Mouse (Mus musculus) MEL (cell line): ENCODE measurements at regions not wholly inside any gene's neighbourhood (a gene's known extent, or its start where the extent isn't known, plus 50 kb on each side); places are given as distances from the start of the nearest gene placed in this dataset.

ENCODE experiments used
- DNase-seq: peaks from one replicate; pipeline ENCODE4 v3.0.0; 2011; ENCODE audit warnings: low read depth, low spot score
- H3K27ac ChIP-seq: 2 replicates; pipeline ENCODE4 v1.5.1; 2012; ENCODE audit warnings: low read depth, mild to moderate bottlenecking, control low read depth, low read length, moderate library complexity; ENCODE audit not compliant: control insufficient read depth
- H3K27me3 ChIP-seq, 2 experiments: fragments of 150-350 bp in 1 of 2; sonication (generic) in 1 of 2; 2 replicates each; pipeline ENCODE4 v1.6.1; 2012; ENCODE audit warnings: low read length in 2 of 2, mild to moderate bottlenecking in 2 of 2, improper control_type of control experiment in 1 of 2, moderate library complexity in 1 of 2; ENCODE audit not compliant: insufficient read depth in 2 of 2, control insufficient read depth in 1 of 2
- H3K36me3 ChIP-seq, 2 experiments: 2 replicates each; pipeline ENCODE4 v1.6.1; 2012 to 2014; ENCODE audit warnings: low read length in 2 of 2, improper control_type of control experiment in 1 of 2, inconsistent platforms in 1 of 2, mild to moderate bottlenecking in 1 of 2; ENCODE audit not compliant: insufficient read depth in 2 of 2, control insufficient read depth in 1 of 2
- H3K4me1 ChIP-seq, 2 experiments: fragments of 150-350 bp in 1 of 2; sonication (generic) in 1 of 2; 2 replicates each; pipeline ENCODE4 v1.6.1; 2012; ENCODE audit warnings: low read length in 2 of 2, improper control_type of control experiment in 1 of 2, mild to moderate bottlenecking in 1 of 2; ENCODE audit not compliant: insufficient read depth in 2 of 2, control insufficient read depth in 1 of 2
- H3K4me3 ChIP-seq, 2 experiments: fragments of 150-350 bp in 1 of 2; sonication (generic) in 1 of 2; 2 replicates each; pipeline ENCODE4 v1.5.1; 2012; ENCODE audit warnings: low read depth in 2 of 2, low read length in 2 of 2, mild to moderate bottlenecking in 2 of 2, moderate library complexity in 2 of 2, control low read depth in 1 of 2, improper control_type of control experiment in 1 of 2; ENCODE audit not compliant: control insufficient read depth in 1 of 2, insufficient read depth in 1 of 2
- H3K79me2 ChIP-seq: 2 replicates; pipeline ENCODE4 v1.6.1; 2012; ENCODE audit warnings: mild to moderate bottlenecking, low read length, moderate library complexity; ENCODE audit not compliant: control insufficient read depth, poor library complexity, insufficient read depth
- H3K9ac ChIP-seq: 2 replicates; pipeline ENCODE4 v1.6.1; 2012; ENCODE audit warnings: low read depth, mild to moderate bottlenecking, control low read depth, low read length, moderate library complexity; ENCODE audit not compliant: control insufficient read depth, poor library complexity, severe bottlenecking
- H3K9me3 ChIP-seq: fragments of 150-350 bp; sonication (generic); replicated peaks from 2 replicates; pipeline ENCODE4 v1.6.1; 2012; ENCODE audit warnings: mild to moderate bottlenecking, low read length, improper control_type of control experiment, moderate library complexity; ENCODE audit not compliant: insufficient read depth
- CTCF ChIP-seq, 3 experiments: IDR thresholded peaks in 2 of 3; conservative IDR thresholded peaks in 1 of 3; 2 replicates each; pipeline ENCODE4 v1.5.1; 2011 to 2012; ENCODE audit warnings: low read length in 3 of 3, low read depth in 2 of 3, mild to moderate bottlenecking in 2 of 3, improper control_type of control experiment in 1 of 3, inconsistent platforms in 1 of 3, mixed read lengths in 1 of 3, moderate library complexity in 1 of 3; ENCODE audit not compliant: control insufficient read depth in 1 of 3, insufficient read depth in 1 of 3, poor library complexity in 1 of 3, severe bottlenecking in 1 of 3
- EP300 ChIP-seq, 2 experiments: IDR thresholded peaks; 2 replicates each; pipeline ENCODE4 v1.6.1; 2011; ENCODE audit warnings: improper control_type of control experiment in 2 of 2, low read length in 2 of 2, low read depth in 1 of 2, mild to moderate bottlenecking in 1 of 2
- HCFC1 ChIP-seq: IDR thresholded peaks from 2 replicates; pipeline ENCODE4 v1.6.1; 2012; ENCODE audit warnings: low read depth, mild to moderate bottlenecking, inconsistent platforms, low read length, improper control_type of control experiment, moderate library complexity
- JUND ChIP-seq: IDR thresholded peaks from 2 replicates; pipeline ENCODE4 v1.6.1; 2011; ENCODE audit warnings: low read depth, mild to moderate bottlenecking, improper control_type of control experiment, low read length
- KAT2A ChIP-seq: conservative IDR thresholded peaks from 2 replicates; pipeline ENCODE4 v1.6.1; 2012; ENCODE audit warnings: low read depth, low read length, improper control_type of control experiment, inconsistent platforms
- MEF2A ChIP-seq: IDR thresholded peaks from 2 replicates; pipeline ENCODE4 v1.6.1; 2014; ENCODE audit warnings: low read depth, mild to moderate bottlenecking, inconsistent platforms, low read length, improper control_type of control experiment; ENCODE audit not compliant: poor library complexity, insufficient replicate concordance, severe bottlenecking; ENCODE audit errors: extremely low read depth
- MYC ChIP-seq: IDR thresholded peaks from 2 replicates; pipeline ENCODE4 v1.6.1; 2011; ENCODE audit warnings: low read depth, mild to moderate bottlenecking, low read length, improper control_type of control experiment, moderate library complexity
- POLR2AphosphoS2 ChIP-seq: IDR thresholded peaks from 2 replicates; pipeline ENCODE4 v1.6.1; 2011; ENCODE audit warnings: low read length, improper control_type of control experiment
- POLR2AphosphoS5 ChIP-seq: IDR thresholded peaks from 2 replicates; pipeline ENCODE4 v1.6.1; 2012; ENCODE audit warnings: low read depth, borderline replicate concordance, mild to moderate bottlenecking, inconsistent platforms, low read length, moderate library complexity, mixed read lengths
- RAD21 ChIP-seq: IDR thresholded peaks from 2 replicates; pipeline ENCODE4 v1.6.1; 2011; ENCODE audit warnings: mild to moderate bottlenecking, low read depth, low read length, improper control_type of control experiment
- ZC3H11A ChIP-seq: IDR thresholded peaks from 2 replicates; pipeline ENCODE4 v1.6.1; 2012; ENCODE audit warnings: low read depth, mild to moderate bottlenecking, inconsistent platforms, low read length, improper control_type of control experiment
- ZMIZ1 ChIP-seq: IDR thresholded peaks from 2 replicates; pipeline ENCODE4 v1.6.1; 2012; ENCODE audit warnings: low read depth, mild to moderate bottlenecking, inconsistent platforms, low read length, improper control_type of control experiment, moderate library complexity

DNA sequence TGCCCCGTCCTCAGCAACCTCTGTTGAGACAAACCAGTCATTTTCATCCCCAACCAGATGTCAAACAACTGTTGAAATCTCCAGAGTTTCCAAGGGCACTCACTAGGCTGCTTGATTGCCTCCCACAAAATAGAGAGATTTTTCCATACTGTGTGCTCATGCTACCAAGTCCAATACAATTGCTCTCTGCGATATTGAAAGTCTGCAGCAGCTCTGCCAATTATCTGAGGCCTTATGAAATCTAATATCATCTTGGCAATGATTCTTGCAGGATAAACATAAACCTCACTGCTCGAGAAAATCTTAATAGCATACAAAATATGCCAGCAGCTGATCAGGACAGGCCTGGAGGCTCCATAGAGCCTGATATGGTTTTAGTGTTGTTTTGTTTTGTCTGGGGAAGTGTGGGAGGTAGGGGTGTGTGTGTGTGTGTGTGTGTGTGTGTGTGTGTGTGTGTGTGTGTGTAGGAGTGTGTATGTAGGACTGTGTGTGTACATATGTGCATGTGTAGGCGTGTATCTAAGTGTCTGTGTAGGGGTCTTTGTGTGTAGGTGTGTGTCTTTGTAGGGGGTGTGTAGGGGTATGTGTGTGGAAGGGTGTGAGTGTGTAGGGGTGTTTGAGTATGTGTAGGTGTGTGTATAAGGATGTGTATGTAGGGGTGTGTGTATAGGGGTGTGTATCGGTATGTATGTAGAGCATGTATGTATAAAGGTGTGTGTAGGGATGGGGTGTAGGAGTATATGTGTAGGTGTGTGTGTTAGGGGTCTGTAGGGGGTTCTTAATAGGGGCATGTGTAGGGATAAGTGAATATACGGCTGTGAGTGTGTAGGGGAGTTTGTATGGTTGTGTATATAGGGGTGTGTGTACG is 398.1 kb downstream of the Pdcd6ip start:
- H3K9ac ChIP-seq = no peak overlapping the region
- no peak for DNase-seq
- no peaks in the 10 kb centered on the region for H3K9me3 ChIP-seq
- no peak overlapping the region for H3K4me3 ChIP-seq
- no peak for TF ChIP-seq POLR2AphosphoS5
- no peak for TF ChIP-seq HCFC1
- H3K79me2 ChIP-seq = no peaks in the 10 kb centered on the region
- no peaks in the 10 kb centered on the region for H3K4me1 ChIP-seq
- no peaks in the 10 kb centered on the region for H3K36me3 ChIP-seq
- no peaks in the 10 kb centered on the region for H3K27me3 ChIP-seq
- no peak overlapping the region for H3K27ac ChIP-seq

DNA sequence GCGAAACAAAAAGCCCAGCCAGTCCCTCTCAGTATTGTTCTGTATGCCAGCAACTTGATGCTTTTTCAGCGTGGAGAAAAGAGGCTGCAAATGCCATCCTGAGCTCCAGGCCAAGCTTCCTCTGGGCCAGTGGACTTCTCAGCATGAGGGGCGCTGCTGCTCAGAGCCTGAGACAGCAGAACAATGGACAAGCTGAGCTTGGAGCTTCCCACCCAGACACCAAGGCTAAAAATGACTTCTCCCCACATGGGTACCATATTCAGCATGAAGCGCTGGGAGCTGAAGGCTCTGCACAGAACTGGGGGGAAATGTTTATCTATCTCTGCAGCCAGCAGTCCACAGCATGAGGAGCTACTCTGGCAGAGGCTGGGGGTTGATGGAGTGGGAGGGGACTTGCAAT is 402.3 kb downstream of the Pdcd6ip start:
- no peaks in the 10 kb centered on the region for H3K27me3 ChIP-seq

DNA sequence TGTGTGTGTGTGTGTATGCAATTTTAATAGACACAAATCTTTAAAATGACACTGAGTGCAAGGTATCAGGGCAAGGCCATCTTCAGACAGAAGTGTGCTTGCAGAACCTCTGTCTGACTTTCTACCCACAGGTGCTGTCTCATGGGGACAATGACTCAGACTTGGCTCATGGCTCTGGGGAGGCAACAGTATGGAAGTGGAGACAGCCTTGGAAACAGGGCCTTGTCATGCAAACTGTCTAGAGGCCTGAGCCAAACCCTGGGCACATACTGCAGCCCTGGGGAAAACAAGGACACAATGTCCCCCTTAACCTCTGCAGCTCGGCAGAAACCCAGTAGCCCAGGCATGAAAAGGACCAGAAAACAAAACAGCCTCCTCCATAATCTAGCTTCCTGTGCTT is 405.6 kb downstream of the Pdcd6ip start:
- TF ChIP-seq RAD21 (no peak), KAT2A (no peak), JUND (no peak), HCFC1 (no peak)
- Histone ChIP-seq H3K9ac (no peak overlapping the region), H3K4me1 (no peaks in the 10 kb centered on the region), H3K27ac (no peak overlapping the region), H3K9me3 (no peaks in the 10 kb centered on the region), H3K4me3 (no peak overlapping the region), H3K36me3 (no peaks in the 10 kb centered on the region), H3K79me2 (no peaks in the 10 kb centered on the region), H3K27me3 (no peaks in the 10 kb centered on the region)
- DNase-seq = no peak

More for the DNA sequence above, 402.3 kb downstream of the Pdcd6ip start:
- H3K9ac ChIP-seq = no peak overlapping the region
- H3K9me3 ChIP-seq = no peaks in the 10 kb centered on the region
- no peak overlapping the region for H3K27ac ChIP-seq
- no peaks in the 10 kb centered on the region for H3K79me2 ChIP-seq
- no peak overlapping the region for H3K4me3 ChIP-seq
- H3K4me1 ChIP-seq = no peaks in the 10 kb centered on the region
- no peaks in the 10 kb centered on the region for H3K36me3 ChIP-seq
- TF ChIP-seq MYC = no peak
- no peak for TF ChIP-seq EP300 (IDR thresholded peaks at IDR 0.05; ENCODE audit: low read depth in 1 of 2, low read length in 2 of 2)
- TF ChIP-seq POLR2AphosphoS2 = no peak
- no peak for TF ChIP-seq MEF2A
- TF ChIP-seq ZMIZ1 = no peak
- no peak for TF ChIP-seq ZC3H11A
- no peak for TF ChIP-seq CTCF (IDR thresholded peaks at IDR 0.05 in 2 of 3, conservative IDR thresholded peaks at IDR 0.05 in 1 of 3; ENCODE audit: control insufficient read depth in 1 of 3, insufficient read depth in 1 of 3, low read depth in 2 of 3, low read length in 3 of 3, poor library complexity in 1 of 3, severe bottlenecking in 1 of 3)
- no peak for DNase-seq
